Mouse (Mus musculus) cerebellum, postnatal 10 days (tissue): ENCODE measurements at regions not wholly inside any gene's neighbourhood (a gene's known extent, or its start where the extent isn't known, plus 50 kb on each side); places are given as distances from the start of the nearest gene placed in this dataset.

Experiments
- DNase-seq, 2 experiments: peaks; one replicate each; pipeline ENCODE4 v3.0.0; 2021; ENCODE audit warnings: mixed read lengths in 2 of 2

DNA sequence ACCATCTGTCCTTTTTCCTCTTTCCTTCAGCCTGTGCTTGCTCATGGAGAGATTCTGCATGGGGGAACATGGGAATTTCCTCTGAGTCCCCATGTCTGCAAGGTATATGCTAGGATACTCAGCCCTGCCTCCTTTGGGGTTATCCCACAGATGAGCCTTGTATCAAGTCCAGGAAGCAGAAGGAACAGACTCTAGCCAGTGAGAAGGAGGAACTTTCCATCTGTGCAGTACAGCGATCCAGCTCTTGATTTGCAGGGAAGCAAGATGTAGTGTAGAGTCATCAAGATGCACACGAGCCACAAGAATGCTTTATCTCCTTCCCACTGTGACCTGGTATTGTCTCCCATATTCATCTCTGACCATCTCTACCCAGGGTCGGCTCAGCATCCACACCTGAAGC lies 84.5 kb downstream of the Gadd45g start:
- DNase-seq: peak; percentile 39 to 41

DNA sequence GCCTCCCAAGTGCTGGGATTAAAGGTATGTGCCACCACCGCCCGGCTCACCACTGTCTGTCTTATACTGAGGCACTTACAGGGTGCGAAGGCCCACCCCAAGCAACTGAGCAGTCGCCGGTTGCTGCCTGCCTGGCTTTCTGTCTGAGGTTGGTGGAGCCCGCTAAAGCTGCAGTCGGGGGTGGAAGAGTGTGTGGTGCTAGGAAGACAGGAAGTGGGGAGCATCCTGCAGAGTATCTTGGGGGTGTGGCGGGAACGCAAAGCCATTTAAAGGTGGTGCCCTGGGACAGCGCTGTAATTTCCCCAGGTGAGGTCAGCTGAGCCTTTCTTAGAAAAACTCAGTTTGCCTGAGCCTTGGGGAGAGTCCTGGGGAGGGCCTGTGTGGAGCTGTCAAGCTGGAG lies 89.3 kb downstream of the Gadd45g start:
- no peak for DNase-seq

DNA sequence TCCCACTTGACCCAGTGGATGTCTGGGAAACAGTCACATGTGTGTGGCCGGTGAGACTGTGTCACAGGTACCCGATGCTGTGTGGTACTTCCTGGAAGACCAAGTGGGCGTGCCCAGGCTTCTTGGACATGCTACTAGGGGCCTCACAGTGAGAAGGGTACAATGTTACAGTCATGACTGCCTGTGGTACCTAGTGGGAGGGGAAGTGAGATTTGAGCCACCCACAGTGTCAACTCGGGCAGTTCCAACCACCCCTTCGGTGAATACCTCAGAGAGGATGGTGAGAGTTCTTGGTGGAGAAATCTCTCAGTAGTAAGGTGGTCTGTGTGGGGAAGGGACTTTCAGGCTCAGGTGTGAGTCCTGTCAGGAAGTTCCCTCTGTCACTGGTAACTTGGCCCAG lies 90.0 kb downstream of the Gadd45g start:
- DNase-seq: no peak

DNA sequence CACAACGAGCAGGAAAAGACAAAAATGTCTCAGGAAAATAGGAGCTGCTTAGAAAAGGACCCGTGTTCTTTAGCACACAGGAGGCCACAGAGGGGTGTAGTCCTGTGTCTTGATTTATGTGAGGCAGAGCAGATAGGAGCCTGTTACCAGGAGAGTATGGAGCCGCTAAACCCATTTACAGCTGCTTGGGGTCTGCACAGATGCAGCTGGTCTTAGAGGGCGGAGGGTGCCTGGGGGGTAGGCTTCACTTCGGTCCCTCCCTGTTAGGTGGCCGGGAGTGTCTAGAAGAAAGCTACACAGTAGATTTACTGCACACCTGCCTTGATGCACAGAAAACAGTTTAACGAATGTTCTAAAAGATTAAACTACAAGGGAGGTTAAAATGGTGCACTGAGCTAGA lies 91.4 kb downstream of the Gadd45g start:
- DNase-seq: no peak

DNA sequence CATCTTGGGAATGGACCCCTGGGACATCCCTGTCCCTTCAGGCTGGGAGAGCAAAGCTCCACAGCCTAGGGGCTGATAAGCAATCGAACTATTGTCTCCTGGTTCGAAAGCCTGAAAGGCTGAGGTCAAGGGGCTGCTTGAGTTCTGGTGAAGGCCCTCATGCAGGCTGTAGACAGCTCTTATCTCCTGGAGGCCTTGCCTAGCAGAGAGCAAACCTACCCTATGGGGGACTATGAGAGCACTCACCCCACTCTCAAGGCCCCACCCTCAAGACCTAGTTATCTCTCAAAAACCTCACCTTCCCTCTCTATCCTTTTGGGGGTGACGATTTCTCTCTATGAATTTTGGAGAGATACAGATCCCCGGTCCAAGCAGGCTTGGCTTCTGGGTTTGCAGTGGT lies 92.8 kb downstream of the Gadd45g start:
- DNase-seq: no peak

DNA sequence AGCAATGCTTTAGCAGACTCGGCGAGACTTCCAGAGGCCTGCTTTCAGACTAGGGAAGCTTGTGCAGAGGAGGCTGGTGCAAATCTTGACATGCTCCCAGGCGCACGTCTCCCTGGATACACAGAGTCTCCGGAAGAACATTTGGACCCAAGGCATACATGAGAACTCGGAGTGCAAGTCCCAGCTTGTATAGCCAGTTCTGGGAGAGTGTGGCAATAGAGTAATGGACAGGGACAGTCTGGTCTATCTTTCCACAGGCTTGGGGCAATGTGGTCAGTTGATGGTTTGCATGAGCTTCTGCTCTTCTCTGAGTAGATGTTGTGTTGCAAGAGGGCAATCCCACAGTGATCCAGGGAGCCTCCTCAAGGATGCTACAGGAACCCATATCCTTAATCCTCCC lies 93.2 kb downstream of the Gadd45g start:
- DNase-seq: no peak

DNA sequence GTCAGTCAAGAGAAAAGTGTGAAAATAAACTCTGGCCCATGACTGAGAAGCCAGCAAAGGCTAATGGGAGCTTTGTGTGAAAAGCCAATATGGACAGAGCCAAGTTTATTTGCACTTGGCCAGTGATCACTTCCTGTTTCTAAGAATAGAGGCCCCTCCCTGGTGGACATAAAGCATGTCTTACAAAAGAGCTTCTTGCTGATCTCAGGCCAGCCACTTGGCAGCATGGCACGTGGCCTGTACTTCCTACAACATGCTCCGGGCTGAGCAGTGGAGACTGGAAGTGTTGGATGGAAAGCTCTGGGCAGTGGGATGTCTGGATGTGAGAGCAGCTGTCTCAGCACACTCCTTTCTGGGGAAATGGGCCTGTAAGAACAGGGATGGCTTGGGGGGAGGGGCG lies 99.7 kb downstream of the Gadd45g start:
- DNase-seq: peak; percentile 47 to 58

DNA sequence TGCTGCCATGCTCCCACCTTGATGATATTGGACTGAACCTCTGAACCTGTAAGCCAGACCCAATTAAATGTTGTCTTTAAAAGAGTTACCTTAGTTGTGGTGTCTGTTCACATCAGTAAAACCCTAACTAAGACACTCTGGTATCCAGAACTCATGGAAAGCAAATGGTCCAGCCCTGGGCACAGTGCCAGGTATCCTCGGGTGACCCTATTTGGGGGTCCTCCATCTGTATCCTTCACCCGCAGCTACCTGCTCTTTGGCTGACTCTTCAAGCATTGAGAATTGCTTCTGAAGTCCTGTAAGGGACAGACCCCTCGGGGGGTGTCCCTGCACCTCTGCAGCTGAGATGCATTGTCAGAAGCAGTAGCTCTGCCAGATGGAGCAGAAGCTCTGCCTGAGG lies 102.4 kb downstream of the Gadd45g start:
- peak; percentile 71 to 75 for DNase-seq

DNA sequence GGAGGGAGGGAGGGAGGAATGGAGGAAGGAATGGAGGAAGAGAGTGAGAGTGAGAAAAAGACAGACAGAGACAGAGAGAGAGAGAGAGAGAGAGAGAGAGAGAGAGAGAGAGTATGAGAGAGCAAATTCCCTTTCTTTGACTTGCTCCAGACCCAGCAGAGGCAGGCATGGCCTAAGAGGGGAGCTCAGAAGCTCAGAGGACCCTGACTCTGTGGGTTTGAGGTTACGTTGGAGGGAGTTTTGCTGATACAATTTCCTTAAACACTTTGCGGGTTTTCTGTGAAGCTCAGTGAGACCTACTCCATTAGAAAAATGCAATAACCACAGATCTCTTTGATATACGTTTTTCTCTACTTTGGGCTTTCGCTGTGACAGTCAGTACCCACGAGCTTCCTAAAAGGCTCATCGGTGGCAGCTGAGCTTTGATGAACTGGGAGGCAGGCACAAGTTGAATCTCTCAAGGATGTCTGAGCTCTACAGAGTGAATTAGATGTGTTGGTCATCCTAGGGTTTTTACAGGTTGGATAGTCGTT lies 105.1 kb downstream of the Gadd45g start:
- DNase-seq: no peak

DNA sequence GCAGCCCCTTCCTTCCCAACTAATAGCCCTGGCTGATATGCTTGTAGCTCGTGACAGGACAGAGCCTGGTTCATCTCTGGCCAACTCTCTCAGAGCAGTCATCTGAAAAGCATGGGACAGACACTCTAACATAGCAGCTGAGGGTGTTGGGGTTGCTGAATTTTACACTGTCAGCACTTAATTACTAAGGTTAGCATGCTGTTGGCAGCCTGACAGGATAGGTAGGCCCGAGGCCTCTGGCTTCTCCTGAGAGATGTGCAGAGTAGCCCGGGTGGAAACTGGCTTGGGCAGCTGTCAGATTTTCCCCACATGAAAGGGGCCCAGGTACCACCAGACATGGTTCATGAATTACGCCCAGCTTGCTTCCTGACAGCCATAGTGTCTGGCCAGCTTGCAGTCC lies 106.6 kb downstream of the Gadd45g start:
- no peak for DNase-seq

DNA sequence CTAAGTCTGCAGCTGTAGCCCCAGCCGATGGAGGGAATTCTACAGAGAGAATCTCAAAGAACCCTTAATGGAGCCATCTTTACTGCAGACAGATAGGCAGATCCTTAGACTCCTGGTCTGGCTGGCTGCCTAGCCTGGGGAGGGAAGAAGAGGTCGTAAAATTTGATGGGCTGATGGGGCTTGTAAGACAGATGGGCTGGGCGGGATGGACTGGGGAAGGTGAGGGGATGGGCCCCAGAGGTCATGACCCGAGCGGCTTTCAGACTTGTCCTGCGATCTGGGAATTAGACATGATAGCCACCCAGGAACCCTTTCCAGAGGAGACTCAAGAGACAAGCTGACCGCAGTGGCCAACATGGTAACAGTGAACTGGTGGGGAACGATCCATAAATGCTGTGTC lies 107.1 kb downstream of the Gadd45g start:
- no peak for DNase-seq

DNA sequence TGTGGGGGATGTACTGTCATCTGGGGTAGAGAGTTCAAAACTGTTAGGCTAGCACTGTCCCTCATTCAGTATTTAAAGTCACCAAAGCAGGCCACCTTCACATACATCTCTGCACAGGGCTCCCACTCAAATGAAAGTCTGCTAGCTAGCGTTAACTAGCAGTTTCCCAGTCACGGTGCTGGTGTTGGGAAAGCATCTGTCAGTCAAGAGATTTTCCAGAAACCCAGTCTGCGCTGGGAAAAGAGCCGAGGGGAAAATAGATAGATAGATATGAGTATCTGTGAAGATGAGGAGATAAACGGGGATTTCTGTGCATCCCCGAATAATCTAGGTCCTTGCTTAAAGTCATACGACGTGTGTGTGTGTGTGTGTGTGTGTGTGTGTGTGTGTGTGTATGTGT lies 110.6 kb downstream of the Gadd45g start:
- no peak for DNase-seq

DNA sequence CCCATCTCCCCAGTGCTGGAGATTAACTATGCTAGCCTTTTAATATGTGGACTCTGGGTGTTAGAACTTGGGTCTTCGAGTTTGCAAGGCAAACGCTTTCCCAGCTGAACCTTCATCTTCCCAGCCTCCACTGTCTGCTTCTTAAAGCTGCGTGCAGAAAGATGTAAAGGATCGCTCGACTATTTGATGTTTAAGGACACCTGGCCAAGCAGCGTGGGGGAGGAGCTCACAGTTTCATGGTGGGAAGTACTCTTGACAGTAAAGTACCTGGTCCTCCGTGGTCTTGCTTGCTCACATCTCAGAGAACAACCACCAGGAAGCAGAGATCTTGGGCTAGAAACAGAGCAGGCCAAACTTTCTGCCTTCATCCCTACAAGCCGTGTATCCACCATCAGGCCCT lies 113.1 kb downstream of the Gadd45g start:
- no peak for DNase-seq

DNA sequence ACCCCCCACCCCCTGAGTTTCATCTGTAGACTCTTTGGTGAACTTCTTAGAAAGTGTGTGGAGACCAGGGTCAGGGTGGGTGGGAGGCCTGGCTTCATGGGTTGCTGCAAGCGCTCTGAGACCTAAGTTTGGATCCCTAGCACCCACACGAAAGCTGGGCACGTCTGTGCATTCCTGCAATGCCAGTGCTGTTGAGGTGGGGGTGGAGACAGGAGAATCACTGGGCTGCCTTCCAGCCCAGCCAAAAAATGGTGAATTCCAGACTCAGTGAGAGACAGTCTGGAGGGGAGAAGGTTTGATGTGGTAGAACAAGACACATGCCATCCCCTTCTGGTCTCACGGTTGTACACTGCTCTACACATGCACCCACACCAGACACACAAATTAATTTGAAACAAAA lies 113.8 kb downstream of the Gadd45g start:
- no peak for DNase-seq

DNA sequence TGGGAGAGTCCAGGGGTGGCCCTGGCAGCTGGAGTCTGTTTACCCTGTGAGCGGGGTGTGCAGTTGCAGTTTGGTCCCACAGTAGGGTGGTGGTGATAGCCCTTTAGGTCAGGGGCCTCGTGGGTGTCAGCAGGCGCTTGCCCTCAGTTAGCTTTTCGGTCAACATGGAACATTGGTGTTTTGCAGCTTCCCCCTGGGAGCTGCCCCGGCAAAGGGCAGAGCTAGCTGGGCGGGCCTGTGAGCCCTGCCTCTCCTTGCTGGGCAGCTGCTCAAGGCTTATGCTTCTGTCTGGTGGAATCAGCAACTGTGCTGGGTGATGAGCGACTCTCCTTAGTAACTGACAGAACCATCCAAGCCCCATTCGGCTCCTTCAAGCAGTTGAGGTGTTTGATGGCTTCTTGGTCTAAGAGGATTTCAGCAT lies 115.7 kb downstream of the Gadd45g start:
- no peak for DNase-seq

DNA sequence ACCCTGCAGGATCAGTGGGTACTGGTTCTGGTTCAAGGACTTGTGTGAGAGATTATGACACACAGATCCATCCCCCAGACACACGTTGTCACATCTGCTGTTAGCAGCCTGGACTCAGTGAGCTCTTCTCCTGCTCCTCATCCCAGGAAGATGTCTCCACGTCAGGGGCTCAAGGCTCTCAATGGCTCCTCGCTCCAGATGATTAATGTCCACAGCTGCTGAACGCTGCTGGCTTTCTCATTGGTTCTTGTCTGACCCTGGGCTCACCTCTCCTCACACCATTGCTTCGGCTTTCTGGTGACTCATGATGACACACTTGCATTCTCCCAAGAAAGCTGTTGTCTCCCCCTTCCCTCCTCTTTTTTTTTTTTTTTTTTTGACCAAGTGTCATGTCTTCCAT lies 116.2 kb downstream of the Gadd45g start:
- DNase-seq: no peak

DNA sequence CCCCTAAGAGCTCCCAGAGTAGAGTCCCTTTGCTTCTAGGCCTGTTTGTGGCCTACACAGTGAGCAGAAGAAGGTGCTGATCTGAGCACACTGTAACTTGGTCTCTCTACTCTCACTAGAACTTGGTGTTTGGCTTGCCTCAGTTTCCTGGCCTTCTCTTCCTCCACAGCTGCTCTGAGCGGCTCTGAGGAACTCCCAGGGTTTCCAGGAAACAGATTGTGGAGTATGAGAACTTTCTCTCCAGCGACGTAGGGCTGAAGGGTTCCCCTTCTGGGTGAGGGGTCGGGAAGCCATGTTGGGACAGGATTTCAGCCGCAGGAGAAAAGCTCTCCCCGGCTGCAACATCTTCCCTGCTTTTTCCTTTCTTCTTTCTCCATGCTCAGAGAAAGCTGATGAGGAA lies 117.5 kb downstream of the Gadd45g start:
- no peak for DNase-seq

DNA sequence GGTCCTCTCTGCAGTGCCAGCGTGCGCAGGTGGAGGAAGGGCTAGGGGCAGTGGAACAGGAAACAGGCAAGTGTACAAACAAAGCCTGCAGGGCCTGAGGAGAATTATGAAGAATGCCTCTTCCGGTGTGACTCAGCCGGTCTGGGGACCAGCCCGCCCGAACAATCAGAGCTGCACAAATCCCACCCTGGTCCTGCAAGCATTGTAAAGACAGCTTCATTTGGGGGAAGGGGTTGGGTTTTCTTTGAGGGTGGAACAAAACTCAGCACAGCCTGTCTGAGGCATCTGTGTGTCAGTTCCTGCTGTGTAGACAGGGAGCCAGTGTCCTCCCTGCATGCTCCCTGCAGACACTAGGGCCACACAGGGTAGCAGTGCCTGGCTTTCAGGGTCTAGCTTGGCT lies 117.9 kb downstream of the Gadd45g start:
- DNase-seq: no peak

DNA sequence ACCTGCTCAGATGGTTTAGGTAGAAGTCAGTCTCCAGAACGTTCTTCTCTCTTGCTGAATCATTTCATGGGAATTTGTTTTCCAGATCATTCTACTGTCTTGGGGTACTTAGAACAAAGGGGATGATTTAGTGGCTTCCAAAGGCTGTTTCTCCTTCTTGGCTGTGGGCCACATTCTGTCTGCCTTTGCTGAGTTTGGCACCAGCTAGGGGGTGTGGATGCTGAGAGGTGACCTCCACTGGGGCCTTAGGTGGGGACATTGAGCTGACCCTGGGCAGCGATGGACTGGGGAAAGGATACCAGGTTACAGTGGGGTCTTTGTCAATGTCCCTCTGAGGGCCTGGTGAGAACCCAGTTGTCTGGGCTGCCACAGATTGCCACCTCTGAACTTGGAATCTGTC lies 118.4 kb downstream of the Gadd45g start:
- DNase-seq: peak in 1 of 2 experiments; percentile 34

DNA sequence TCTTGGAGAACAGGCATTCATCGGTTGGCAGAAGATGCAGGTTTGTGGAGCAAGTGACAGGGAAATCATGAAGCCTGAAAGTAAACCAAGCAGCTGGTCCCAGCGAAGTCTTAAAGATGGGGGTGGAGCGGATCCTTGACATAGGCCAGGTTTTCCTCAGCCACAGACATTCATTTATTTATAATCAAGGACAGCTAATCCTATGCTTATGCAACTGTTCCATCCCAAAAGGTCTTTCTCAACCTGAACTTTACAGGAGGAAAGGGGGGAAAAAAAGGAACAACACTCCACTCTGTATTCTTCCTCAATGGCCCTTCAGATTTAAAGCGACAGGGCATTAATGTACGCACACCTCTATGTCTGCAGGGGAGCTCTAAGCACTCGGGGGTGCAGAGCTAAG lies 121.6 kb downstream of the Gadd45g start:
- DNase-seq: no peak

DNA sequence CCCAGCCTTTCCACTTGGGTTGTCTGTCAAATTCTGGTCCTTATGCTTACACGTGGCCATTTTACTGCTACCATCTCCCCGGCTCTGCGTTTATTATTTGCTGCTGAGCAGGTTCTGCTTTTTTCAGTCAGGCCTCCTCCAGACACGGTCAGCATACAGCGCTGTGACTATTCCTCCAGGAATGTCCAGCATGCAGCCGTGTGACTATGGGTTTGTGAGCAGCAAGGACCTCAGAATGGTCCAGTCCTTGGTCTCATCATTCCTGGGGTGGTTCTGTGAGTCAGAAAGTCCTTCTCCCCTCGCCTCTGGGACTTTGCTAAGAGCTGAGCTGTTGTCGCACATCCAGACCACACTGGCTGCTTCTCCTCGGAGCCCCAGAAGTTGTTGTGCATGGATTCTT lies 122.3 kb downstream of the Gadd45g start:
- no peak for DNase-seq

DNA sequence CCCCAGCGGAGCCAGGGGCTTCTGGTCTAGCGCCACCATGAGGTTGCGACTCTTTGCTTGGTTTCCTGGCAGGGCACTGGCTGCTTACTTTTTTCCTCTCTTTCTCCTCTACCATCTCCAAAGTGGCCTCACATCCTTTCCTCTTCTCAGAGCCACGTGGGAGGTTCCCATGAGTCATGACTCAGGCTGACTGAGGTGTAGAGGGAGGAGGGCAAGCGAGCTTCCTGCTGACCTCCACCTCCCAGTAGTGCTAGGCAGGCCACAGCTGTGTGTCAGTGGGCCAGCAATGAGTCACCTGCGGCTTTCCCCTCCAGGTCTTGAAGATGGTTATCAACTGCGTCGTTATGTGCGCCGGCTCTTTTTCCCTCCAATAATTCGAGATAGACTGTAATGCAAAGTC lies 123.6 kb downstream of the Gadd45g start:
- DNase-seq: no peak

DNA sequence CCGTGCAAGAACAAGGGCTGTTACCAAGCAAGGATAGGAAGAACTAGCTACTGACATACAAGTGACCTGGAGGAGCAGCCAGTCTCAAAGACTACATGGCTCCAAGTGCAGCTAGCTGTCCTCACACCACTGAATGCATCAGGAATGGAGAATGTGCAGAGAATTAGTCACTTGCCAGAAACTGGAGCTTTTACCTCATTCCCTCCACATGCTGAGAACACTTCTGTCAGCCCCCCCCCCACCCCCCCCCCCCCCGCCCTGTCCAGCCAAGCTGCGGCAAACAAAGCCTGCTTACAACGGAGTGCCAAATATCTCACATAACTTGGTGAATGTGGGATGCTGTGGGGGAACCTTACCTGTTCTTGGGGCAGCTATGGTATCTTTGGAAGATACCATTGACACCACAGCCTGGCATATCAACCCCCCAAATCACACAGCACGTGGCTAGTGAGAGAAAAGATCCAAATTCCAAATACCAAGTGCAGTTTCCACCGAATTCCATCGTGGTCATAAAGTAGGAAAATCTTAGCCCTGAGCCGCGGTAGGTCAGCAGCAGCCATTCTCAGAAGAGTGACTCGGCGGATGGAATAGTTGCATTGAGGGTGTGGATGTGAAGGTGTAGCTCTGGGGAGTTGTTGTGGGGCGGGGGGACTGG lies 126.3 kb downstream of the Gadd45g start:
- DNase-seq: no peak

DNA sequence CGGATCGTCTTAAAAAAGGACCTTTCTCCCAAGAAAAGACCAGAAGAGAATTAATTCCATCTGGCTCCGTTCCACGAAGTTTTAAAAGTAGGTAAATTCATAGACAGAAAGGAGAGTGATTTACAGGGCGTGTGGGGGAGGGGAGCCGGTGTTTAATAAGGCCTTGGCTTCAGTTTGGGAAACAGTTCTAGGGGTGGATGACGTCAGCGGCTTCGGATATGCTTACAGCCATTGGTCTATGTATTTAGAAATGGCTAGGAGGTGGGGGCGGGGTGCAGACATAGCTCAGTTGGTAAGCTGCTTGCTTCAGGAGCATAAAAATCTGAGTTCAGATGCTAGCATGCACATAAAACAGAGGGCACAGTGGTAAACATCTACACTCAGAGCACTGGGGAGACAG lies 127.0 kb downstream of the Gadd45g start:
- no peak for DNase-seq

DNA sequence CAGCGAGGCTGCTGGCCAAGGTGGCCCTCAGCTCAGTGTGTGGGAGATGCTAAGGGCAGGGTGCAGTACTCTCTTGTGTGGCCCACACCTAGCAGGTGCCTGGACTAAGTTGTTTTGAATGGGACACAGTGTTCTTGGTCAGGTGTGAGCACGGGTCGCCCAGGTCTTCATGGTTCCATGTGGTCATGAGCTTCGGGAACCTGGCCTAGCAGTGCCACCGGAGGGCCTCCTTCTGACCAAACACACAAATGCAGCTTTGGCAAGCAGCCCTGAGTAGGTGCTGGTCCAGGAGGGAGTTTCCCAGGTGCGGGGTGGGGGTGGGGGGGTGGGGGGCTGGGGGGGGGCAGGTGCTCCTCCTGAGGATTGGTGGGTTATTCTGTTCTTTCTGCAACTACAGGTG lies 127.6 kb downstream of the Gadd45g start:
- peak in 1 of 2 experiments; percentile 32 for DNase-seq
